Mouse (Mus musculus) spleen, adult 2 months (tissue): Measurements from ENCODE around the gene Arhgap31.

Source experiments
- CTCF ChIP-seq: fragments of 200-500 bp; IDR thresholded peaks from 2 replicates; pipeline ENCODE4 v1.5.1; 2011; ENCODE audit warnings: mild to moderate bottlenecking, inconsistent platforms; ENCODE audit not compliant: insufficient read depth, insufficient read length, insufficient replicate concordance; ENCODE audit errors: extremely low read depth
- POLR2A ChIP-seq: fragments of 200-500 bp; IDR thresholded peaks from 2 replicates; pipeline ENCODE4 v1.6.1; 2011; ENCODE audit warnings: low read depth, low read length, inconsistent platforms

DNA sequence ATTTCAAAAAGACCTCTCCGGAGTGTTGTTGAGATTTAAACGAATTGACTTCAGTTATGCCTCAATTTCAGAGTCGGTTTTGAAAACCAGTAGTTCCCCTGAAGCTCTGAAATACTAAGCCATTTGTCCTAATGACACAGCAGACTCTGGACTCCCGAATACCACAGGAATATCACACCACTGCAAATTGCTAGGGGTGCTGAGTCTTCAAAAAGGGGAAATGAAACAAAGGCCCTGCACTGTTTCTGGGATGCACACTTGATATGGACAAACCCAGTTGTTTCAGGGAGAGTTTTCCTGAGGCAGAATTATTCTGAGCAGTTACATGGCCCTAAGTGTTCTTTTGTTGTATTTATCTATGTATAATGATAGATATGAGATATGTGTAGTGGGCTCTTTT, 1.8 kb downstream of the Arhgap31 start:
- no peak for TF ChIP-seq CTCF
- no peak for TF ChIP-seq POLR2A
